Mouse (Mus musculus): ENCODE data around the gene 2610528J11Rik.

DNA sequence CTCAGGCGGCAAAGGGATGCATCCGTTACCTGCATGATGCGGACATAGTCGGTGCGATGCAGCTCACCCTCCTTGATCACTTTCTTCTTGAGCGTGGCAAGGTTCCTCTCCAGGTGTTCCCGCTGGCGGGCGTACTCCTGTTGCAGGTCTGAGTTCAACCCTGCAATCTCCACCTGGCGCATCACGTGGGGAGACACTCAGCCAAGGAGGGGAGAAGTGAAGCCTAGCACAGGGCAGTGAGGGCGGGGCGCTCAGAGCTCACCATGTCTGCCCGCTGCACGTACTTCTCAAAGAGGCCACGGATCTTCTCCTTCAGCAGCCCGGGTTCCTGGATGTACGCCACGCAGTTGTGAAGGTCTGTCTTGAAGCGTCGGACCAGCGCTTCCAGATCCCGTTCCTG, 42.5 kb downstream of the 2610528J11Rik start:
- no peak for TF ChIP-seq POLR2A (IDR thresholded peaks at IDR 0.05; ENCODE audit: insufficient read length, low read depth)
- no peak for TF ChIP-seq MYOD1 (IDR thresholded peaks at IDR 0.05; ENCODE audit: control insufficient read depth in 1 of 3, insufficient read length in 2 of 3, low read depth in 2 of 3)
- no peak for TF ChIP-seq MYOG (IDR thresholded peaks at IDR 0.05; ENCODE audit: control insufficient read depth in 1 of 3, insufficient read depth in 1 of 3, insufficient read length in 2 of 3, low read depth in 2 of 3)
- no peak for TF ChIP-seq MAX (IDR thresholded peaks at IDR 0.05; ENCODE audit: low read depth)
- TF ChIP-seq POLR2AphosphoS2 (IDR thresholded peaks at IDR 0.05; ENCODE audit: insufficient read length, low read depth), result no peak
- TF ChIP-seq E2F4 (IDR thresholded peaks at IDR 0.05; ENCODE audit: insufficient read depth), result no peak
- TF ChIP-seq CEBPB (IDR thresholded peaks at IDR 0.05; ENCODE audit: insufficient read depth, poor library complexity, severe bottlenecking), result no peak
- no peak for TF ChIP-seq USF1 (IDR thresholded peaks at IDR 0.05; ENCODE audit: low read depth)
- TF ChIP-seq TCF3 (IDR thresholded peaks at IDR 0.05; ENCODE audit: insufficient read length, low read depth), result no peak
- no peak for TF ChIP-seq SRF (IDR thresholded peaks at IDR 0.05; ENCODE audit: control insufficient read depth, insufficient read length, low read depth)
- no peak for TF ChIP-seq REST (IDR thresholded peaks at IDR 0.05; ENCODE audit: insufficient read depth, insufficient read length)

Data from myocyte (in vitro differentiated cells).